Mouse (Mus musculus): ENCODE results near the gene Apc2.
A peak's percentile ranks its signal among the peaks of the same experiment; 100 is the strongest.

The Apc2 gene

DNA sequence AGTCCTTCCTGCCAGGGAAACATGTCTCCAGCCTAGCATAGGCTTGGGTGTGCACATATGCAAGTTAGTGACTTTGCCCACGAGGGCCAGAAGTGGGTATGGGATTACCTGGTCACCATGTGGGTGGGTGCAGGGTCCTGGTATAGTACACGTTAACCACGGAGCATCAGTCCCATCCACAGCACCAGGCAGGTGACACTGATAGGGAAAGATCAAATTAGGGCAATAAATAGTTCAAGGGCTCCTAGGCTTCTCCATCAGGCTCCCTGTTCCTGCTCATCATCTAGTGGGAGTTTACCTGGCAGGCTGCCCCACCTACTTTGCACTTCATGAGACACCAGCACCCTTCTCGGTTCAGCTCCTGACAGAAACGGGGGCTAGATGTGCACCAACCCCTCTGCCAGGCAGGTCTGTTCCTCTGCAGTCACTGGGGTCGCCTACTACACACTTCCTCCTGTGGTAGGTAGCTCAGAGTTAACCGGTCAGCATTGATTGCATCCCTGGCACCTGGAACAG, 931 bp upstream of the Apc2 start:
- no peak for DNase-seq

DNA sequence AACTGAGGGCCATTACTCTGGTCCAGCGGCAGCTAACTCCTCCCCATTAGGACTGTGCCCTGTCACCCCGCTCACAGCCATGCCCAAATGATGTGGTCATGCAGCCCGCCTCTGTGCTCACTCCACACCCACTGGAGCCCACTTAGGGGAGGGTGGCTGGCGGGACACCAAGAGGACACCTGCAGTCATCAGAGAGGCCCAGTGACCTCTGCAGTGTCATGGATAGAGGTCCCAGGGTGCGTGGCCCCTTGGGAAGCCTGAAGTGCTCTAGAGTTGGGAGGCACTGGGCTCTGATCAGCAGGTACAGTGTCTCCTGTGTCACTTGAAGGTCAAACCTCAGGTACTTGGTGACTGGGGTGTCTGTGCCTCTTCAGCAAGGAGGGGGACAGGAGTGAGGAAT, 1.0 kb downstream of the Apc2 start:
- no peak for DNase-seq

DNA sequence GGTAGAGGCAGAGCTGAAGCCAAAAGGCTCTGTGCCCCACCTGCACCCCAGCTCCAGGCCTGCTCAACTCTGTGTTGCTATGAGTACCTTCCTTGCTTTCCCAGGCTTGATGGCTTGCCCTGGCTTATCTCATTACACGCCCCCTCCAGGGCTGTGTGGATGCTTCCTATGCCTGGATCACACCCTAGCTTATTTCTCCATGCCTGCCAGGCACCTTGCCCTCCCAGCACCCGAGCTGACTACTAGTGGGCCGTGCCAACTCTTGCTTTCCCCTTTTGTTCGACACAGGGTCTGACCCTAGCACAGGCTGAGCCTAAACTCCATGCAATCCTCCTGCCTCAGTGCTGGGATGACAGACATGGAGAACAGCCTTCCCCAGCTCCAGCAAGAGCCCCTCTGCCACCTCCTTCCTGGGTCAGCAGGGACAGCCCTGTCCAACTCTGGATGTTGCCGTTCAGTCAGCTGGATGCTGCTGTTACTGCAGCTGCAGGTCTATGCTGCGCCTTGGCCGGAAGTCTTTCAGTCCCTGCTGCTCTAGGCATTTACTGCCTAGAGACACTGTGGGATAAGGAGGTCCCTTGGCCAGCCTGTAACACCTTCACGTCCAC, 1.9 kb downstream of the Apc2 start:
- DNase-seq: no peak

DNA sequence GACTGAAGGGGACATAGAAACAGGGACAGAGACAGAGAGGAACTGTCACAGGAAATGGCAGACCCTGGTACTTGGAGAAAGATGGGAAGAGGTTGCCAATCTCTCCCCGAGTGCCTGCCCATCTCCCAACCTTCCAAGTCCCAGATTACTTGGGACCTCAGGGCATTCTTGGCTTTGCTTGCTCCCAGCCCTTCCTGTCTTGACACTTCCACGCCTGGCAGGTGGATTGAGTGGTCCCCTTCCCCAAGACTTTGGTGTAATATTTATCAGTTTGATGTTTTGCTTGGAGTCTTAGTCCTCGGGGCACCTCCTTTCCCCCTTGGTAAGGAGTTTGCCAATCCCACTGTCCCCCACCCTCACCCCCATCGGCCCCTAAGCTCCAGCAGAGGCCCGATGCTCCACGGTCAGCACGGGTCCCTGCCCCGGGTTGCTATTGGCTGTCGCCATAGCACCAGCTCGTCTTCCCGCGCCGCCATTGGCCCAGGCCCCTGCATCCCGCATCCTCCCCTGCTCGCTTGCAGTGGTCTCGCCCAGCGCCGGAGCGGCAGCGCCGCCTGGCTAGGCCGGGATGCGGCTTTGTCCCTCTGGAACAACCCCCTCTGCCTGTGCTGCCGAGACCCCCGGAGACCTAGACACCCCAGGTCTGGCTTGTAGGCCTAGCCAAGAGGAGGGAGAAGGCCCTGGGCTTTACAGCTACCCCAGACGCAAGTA, 2.9 kb downstream of the Apc2 start:
- DNase-seq: peak in 1 of 2 experiments; percentile 62

DNA sequence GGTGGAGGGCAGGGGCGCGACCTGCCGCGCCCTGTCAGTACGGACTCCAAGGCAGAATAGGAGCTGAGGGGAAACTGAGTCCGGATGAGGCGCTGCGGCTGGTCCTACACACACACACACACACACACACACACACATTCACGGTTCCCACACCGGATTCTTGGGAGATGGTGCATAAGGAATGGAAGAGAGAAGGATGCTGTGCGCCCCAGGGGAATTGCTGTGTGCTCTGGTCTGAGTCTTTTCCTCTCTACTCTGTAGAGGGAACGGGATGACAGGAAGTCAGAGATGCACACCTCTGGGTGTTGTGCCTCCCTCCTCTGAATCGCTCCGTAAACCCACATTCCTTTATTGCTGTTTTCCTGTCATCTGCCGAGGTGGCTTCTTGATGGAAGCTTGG, 3.5 kb downstream of the Apc2 start:
- no peak for DNase-seq

DNA sequence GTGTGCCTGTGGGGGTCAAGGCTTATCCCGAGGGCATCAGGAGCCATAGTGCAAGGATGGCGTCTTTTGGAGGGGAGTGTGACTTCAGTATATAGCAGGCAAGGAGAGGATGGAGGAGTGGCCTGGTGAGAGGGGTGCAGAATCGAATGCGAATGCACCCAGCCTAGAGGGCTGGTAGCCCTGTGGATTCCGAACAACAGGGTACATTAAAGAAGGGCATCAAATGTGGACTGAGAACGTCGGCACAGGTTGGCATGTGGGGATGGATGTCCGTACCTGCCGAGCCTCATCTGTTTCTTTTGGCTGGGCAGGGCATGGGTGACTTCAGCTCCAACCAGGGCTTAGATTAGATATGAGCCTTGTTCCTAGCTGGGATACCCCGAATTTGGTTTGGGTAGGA, 4.0 kb downstream of the Apc2 start:
- DNase-seq: no peak

DNA sequence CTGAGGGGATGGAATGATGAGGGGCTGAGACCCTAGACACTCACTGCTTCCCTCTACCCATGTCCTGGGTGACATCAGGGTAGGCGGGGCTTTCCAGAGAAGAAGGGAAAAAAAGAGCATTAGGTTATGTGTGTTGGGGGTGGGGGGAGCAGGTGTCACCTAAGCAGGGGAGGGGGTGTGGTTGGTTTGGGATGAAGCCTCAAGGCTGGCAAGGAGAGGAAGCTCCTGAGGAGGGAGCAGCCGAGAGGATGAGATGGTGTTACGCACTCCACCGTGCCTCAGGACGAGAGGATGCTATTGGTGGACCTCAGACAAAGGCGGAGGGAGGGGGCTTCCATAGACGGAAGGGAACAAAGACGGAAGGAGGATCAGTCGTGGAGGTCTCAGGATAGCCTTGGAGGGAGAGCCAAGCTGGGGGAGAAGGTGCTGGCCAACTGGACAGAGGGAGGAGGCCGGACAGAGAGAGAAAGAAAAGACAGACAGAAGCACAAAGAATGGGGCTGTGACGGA, 5.0 kb downstream of the Apc2 start:
- DNase-seq: no peak

DNA sequence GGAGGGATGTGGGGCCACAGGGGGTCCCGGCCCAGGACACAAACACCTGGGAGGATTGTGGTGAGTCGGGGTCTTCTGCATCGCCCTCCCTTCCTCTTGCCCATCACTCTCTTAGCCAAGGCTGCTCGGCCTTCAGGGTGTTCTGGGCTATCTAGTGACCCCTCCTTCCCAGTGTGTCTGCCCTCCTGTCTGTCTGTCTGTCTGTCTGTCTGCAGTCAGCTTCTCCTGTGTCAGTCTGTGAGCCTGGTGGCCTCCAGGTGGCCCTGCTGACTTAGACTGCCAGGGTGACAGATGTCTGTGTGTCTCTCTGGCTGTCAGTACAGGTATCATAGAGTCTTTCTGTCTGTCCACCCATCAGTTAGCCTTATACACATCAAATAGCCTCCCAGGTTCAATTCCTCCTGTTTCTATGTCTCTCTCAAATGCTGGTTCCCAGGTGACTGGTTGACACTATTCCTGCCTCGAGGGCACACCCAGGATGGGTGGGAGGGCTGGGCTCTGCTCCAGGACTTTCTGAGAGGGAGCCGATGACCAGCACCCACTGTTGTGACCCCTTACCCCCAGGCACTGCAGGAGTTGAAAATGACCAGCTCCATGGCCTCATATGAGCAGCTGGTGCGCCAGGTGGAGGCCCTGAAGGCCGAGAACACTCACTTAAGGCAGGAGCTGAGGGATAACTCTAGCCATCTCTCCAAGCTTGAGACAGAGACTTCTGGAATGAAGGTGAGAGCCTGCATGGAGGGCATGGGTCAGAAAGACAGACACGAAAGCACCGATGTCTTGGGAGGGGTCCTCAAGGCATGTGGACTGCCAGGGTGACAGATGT, 5.7 kb downstream of the Apc2 start:
- DNase-seq: no peak

DNA sequence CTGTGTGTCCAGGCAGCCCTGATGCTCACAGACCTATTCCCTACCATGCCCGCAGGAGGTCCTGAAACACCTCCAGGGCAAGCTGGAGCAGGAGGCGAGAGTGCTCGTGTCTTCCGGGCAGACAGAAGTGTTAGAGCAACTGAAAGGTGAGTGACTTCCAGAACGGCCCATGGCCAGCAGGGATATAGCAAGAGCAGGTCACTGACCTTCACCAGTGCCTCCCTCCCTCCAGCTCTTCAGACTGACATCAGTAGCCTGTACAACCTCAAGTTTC, 6.2 kb downstream of the Apc2 start:
- DNase-seq: no peak

DNA sequence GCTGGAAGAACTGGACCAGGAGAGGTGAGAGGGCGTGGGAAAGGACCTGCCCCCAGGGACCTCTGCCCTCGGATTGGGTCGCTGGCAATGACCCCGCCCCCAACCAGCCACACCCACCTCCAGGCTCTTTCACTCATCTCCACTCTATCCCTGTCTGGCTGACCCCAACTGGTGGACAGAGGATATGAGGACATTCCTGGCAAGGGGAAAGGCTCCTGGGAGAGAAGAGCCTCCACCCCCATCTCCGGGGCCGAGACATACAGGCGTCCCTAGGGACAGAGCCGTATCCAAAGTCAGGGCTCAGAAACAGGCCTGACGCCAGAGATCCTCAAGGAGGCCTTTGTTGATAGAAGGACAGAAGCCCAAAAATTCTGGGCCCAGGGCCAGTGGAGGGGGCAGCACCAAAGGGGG, 6.7 kb downstream of the Apc2 start:
- peak; percentile 77 to 84 for DNase-seq

DNA sequence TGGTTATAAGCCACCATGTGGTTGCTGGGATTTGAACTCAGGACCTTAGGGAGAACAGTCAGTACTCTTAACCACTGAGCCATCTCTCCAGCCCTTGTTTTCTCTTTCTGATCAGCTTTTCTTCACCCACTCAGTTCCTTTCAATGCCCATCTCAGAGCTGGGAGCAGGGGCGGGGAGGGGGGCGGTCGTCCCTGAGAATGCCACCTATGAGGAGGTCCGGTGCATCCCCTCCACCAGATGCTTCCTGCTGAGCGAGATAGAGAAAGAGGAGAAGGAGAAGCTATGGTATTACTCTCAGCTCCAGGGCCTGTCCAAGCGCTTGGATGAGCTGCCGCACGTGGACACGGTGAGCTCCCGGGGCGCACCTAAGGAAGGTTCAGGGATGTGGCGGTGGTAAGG, 8.7 kb downstream of the Apc2 start:
- no peak for DNase-seq

DNA sequence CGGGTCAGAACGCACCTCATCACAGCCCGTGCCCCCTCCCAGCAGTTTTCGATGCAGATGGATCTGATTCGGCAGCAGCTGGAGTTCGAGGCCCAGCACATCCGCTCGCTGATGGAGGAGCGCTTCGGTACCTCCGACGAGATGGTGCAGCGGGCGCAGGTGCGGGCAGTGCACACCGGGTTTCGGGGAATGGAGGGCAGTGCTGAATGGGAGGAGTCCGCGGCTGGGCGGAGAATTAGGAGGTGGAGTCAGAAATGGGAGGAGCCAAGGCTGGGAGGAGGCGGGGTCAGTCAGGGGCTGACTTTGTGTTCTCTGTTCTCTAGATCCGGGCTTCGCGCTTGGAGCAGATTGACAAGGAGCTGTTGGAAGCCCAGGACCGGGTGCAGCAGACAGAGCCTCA, 9.1 kb downstream of the Apc2 start:
- peak in 1 of 2 experiments; percentile 56 for DNase-seq

DNA sequence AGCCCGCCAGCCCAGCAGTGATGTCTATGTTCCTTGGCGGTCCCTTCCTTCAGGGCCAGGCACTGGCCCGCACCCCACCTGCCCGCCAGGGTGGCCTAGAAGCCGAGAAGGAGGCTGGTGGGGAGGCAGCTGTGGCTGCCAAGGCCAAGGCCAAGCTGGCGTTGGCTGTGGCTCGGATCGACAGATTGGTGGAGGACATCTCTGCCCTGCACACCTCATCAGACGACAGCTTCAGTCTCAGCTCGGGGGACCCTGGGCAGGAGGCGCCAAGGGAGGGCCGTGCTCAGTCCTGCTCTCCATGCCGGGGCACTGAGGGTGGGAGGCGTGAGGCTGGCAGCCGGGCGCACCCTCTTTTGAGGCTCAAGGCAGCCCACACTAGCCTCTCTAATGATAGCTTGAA, 15.8 kb downstream of the Apc2 start:
- DNase-seq: no peak

DNA sequence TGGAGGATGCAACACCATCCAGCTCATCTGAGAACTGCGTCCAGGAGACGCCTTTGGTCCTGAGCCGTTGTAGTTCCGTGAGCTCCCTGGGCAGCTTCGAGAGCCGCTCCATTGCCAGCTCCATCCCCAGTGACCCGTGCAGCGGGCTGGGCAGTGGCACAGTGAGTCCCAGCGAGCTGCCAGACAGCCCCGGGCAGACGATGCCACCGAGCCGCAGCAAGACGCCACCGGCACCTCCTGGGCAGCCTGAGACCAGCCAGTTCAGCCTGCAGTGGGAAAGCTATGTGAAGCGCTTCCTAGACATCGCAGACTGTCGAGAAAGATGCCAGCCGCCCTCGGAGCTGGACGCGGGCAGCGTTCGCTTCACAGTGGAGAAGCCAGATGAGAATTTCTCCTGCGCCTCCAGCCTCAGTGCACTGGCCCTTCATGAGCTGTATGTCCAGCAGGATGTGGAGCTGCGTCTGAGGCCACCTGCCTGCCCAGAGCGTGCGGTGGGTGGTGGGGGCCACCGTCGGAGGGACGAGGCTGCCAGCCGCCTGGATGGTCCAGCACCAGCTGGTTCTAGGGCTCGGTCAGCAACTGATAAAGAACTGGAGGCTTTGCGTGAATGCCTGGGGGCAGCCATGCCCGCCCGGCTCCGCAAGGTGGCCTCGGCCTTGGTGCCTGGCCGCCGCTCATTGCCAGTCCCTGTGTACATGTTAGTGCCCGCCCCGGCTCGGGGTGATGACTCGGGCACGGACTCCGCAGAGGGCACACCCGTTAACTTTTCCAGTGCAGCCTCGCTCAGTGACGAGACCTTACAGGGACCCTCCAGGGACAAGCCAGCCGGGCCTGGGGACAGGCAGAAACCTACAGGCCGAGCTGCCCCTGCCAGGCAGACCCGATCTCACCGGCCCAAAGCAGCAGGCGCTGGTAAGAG, 17.1 kb downstream of the Apc2 start:
- DNase-seq: no peak

DNA sequence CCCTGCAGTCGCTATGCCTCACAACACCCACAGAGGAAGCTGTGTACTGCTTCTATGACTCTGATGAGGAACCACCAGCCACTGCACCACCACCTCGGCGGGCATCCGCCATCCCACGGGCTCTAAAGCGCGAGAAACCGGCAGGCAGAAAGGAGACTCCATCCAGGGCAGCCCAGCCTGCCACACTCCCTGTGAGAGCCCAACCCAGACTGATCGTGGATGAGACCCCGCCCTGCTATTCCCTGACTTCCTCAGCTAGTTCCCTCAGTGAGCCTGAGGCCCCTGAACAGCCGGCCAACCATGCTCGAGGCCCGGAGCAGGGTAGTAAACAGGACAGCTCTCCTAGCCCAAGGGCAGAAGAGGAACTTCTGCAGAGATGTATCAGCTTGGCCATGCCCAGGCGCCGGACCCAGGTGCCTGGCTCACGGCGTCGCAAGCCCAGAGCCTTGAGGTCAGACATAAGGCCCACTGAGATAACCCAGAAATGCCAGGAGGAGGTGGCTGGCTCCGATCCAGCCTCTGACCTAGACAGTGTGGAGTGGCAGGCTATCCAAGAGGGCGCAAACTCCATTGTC, 17.9 kb downstream of the Apc2 start:
- no peak for DNase-seq

DNA sequence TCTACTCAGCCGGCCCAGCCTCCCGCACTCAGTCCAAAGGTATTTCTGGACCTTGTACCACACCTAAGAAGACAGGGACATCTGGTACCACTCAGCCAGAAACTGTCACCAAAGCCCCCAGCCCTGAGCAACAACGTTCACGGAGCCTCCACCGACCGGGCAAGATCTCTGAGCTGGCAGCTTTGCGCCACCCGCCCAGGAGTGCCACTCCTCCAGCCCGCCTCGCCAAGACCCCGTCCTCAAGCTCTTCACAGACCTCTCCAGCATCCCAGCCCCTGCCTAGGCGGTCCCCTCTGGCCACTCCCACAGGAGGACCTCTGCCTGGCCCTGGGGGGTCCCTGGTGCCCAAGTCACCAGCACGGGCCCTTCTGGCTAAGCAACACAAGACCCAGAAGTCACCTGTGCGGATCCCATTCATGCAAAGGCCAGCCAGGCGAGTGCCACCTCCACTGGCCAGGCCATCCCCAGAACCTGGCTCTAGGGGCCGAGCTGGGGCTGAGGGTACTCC, 18.8 kb downstream of the Apc2 start:
- no peak for DNase-seq

DNA sequence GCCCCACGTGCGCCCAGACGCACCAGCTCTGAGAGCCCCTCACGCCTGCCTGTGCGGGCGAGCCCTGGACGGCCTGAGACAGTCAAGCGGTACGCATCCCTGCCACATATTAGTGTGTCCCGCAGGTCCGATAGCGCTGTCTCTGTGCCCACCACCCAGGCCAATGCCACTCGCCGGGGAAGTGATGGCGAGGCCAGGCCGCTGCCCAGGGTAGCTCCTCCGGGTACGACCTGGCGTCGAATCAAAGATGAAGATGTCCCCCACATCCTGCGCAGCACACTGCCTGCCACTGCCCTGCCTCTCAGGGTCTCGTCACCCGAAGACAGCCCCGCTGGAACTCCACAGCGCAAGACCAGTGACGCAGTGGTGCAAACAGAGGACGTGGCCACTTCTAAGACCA, 19.5 kb downstream of the Apc2 start:
- DNase-seq: no peak

DNA sequence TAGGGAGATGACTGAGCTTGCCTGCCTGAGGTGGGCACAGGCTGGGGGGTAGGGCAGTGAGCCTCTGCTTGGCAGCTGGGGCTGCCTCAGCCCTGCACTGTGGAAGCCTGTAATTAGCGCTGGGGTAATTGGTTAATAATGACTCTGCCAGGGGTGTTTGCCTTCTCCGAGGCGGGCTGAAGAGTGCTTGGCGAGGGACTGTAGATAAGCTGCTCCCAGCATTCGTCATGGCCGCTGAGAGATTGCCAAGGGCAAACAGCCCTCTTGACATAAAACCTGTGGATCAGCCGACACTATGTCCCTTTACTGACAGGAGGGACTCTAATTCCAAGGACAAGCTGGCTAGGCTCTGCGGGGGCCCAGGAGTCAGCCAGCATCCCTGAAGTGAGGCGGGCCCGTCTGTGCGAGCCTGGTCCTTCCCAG, 20.6 kb downstream of the Apc2 start:
- DNase-seq: no peak

DNA sequence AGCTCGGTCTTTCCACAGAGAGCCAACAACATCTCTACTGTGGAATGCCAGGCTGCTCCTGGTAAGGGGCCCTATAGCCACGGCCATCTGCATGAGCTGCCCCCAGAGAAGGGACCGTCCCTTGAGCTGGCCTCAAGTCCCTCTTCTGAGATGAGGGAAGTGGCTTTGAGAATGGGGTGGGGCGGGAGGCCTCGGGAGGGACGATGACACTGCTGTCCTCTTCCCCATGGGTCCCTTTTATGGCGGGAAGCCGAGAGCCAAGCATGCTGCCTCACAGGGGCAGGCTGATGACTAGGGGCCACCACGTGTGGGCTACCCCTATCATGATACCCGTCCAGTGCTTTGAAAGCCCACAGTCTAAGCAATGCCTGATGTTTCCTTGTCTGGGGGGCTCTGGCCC, 21.2 kb downstream of the Apc2 start:
- no peak for DNase-seq

DNA sequence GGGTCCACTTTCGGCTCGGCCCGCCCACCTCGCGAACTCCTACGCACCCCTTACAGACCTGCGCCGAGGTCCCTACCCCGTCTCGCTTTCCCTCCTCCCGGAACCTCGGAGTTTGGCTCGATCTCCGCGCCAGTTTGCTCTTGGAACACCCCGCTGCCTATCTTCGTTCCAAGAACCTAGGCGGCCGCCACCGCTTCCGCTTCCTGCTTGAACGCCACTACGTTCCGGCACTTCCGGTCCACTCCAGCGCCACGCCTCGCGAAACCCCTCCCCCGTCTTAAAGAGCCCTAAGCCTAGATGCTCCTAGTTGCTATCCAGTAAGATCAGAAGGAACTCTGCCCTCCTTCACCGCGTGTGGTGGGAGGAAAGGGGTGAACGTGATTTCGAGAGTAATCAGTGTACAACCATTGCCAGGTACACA, 24.6 kb downstream of the Apc2 start, which contains the start of gene 2310011J03Rik:
TSS of gene 2310011J03Rik (minus strand) at position 198 of the 421 bp plus-strand sequence.
- DNase-seq: peak; percentile 96

DNA sequence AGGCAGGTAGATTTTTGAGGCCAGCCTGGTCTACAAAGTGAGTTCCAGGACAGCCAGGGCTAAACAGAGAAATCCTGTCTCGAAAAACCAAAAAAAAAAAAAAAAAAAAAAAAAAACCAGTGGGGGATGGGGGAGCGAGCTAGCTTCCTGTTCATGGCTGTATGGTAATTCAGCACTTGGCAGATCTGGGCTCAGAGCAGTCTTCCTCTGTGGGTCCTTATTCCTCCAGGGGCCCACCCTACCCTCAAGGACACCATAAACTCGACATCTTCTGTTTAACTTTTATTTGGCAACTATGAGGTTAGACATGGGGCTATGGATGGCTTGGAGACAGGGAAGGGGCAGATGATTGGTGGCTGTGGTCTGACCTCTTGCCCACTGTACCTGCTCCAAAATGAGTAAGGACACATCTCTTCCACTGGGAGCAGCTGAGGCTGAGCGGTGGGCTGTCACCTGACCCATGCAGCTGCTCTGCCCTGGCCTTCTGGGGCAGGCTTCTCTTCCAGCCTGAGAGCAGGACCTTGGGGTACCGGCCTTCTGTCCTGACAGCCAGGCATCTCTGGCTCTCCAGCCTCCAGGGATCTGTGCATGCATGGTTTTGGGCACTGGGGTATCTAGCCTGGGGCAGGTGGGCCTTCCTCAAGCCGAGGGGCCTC, 25.4 kb downstream of the Apc2 start:
- DNase-seq: no peak
